Mouse (Mus musculus) CH12.LX (cell line): ENCODE results near the gene Ndufb4.

Source experiments
- CHD2 ChIP-seq: IDR thresholded peaks from 2 replicates; pipeline ENCODE4 v1.6.1; 2011; ENCODE audit warnings: low read length, improper control_type of control experiment
- CTCF ChIP-seq, 2 experiments: IDR thresholded peaks in 1 of 2; conservative IDR thresholded peaks in 1 of 2; 2 replicates each; pipeline ENCODE4 v1.5.1; 2011 to 2012; ENCODE audit warnings: low read depth in 2 of 2, low read length in 2 of 2, improper control_type of control experiment in 1 of 2, inconsistent platforms in 1 of 2, mild to moderate bottlenecking in 1 of 2, moderate library complexity in 1 of 2
- E2F4 ChIP-seq: IDR thresholded peaks from 2 replicates; pipeline ENCODE4 v1.6.1; 2011; ENCODE audit warnings: low read depth, low read length, improper control_type of control experiment; ENCODE audit not compliant: insufficient replicate concordance
- ETS1 ChIP-seq: conservative IDR thresholded peaks from 2 replicates; pipeline ENCODE4 v1.6.1; 2012; ENCODE audit warnings: low read depth, mild to moderate bottlenecking, inconsistent platforms, low read length, improper control_type of control experiment, moderate library complexity
- IRF4 ChIP-seq: IDR thresholded peaks from 2 replicates; pipeline ENCODE4 v1.6.1; 2014; ENCODE audit warnings: low read depth, mild to moderate bottlenecking, inconsistent platforms, low read length, improper control_type of control experiment
- MXI1 ChIP-seq: IDR thresholded peaks from 2 replicates; pipeline ENCODE4 v1.6.1; 2011; ENCODE audit warnings: mild to moderate bottlenecking, low read depth, low read length, improper control_type of control experiment
- MYC ChIP-seq: IDR thresholded peaks from 2 replicates; pipeline ENCODE4 v1.6.1; 2011; ENCODE audit warnings: low read depth, mild to moderate bottlenecking, improper control_type of control experiment, low read length
- POLR2A ChIP-seq: IDR thresholded peaks from 2 replicates; pipeline ENCODE4 v1.6.1; 2011; ENCODE audit warnings: low read depth, mild to moderate bottlenecking, improper control_type of control experiment, low read length
- USF1 ChIP-seq: IDR thresholded peaks from 2 replicates; pipeline ENCODE4 v1.6.1; 2014; ENCODE audit warnings: low read depth, mild to moderate bottlenecking, inconsistent platforms, low read length, improper control_type of control experiment

DNA sequence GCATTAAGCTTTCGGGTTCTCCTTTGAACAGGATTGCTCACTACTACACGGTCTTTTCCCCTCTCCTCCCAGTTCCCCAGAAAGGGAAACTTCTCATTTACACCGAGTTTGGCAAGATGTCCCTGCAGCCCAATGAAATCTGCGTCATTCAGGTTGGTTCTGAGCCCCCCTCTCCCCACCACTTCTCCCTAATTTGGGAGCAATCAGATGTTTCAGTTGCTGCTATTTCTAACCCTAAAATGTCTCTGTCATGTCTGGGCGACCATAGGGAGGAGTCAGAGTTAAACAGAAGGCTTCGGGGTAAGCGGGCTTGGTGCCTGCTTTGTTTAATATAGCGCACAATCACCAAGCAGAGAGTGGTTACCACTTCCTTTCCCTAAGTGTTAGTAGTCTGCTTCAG, 38.1 kb downstream of the Ndufb4 start:
- no peak for TF ChIP-seq E2F4
- TF ChIP-seq CTCF (conservative IDR thresholded peaks at IDR 0.05 in 1 of 2, IDR thresholded peaks at IDR 0.05 in 1 of 2; ENCODE audit: low read depth in 2 of 2, low read length in 2 of 2), result no peak
- no peak for TF ChIP-seq MXI1
- no peak for TF ChIP-seq CHD2
- no peak for TF ChIP-seq USF1
- TF ChIP-seq ETS1, result no peak
- TF ChIP-seq POLR2A, result no peak
- no peak for TF ChIP-seq MYC
- no peak for TF ChIP-seq IRF4
